Mouse (Mus musculus) MEL (cell line): ENCODE measurements around the gene Med7. TPM values are rescaled to one million over a fixed set of nuclear protein-coding genes. Genes with fewer than 3 reads are reported as not detected.

Experiments used
- DNase-seq: peaks from one replicate; pipeline ENCODE4 v3.0.0; 2011; ENCODE audit warnings: low read depth, low spot score
- H3K27ac ChIP-seq: 2 replicates; pipeline ENCODE4 v1.5.1; 2012; ENCODE audit warnings: low read depth, mild to moderate bottlenecking, control low read depth, low read length, moderate library complexity; ENCODE audit not compliant: control insufficient read depth
- H3K27me3 ChIP-seq, 2 experiments: fragments of 150-350 bp in 1 of 2; sonication (generic) in 1 of 2; 2 replicates each; pipeline ENCODE4 v1.6.1; 2012; ENCODE audit warnings: low read length in 2 of 2, mild to moderate bottlenecking in 2 of 2, improper control_type of control experiment in 1 of 2, moderate library complexity in 1 of 2; ENCODE audit not compliant: insufficient read depth in 2 of 2, control insufficient read depth in 1 of 2
- H3K36me3 ChIP-seq, 2 experiments: 2 replicates each; pipeline ENCODE4 v1.6.1; 2012 to 2014; ENCODE audit warnings: low read length in 2 of 2, improper control_type of control experiment in 1 of 2, inconsistent platforms in 1 of 2, mild to moderate bottlenecking in 1 of 2; ENCODE audit not compliant: insufficient read depth in 2 of 2, control insufficient read depth in 1 of 2
- H3K4me1 ChIP-seq, 2 experiments: fragments of 150-350 bp in 1 of 2; sonication (generic) in 1 of 2; 2 replicates each; pipeline ENCODE4 v1.6.1; 2012; ENCODE audit warnings: low read length in 2 of 2, improper control_type of control experiment in 1 of 2, mild to moderate bottlenecking in 1 of 2; ENCODE audit not compliant: insufficient read depth in 2 of 2, control insufficient read depth in 1 of 2
- H3K4me3 ChIP-seq, 2 experiments: fragments of 150-350 bp in 1 of 2; sonication (generic) in 1 of 2; 2 replicates each; pipeline ENCODE4 v1.5.1; 2012; ENCODE audit warnings: low read depth in 2 of 2, low read length in 2 of 2, mild to moderate bottlenecking in 2 of 2, moderate library complexity in 2 of 2, control low read depth in 1 of 2, improper control_type of control experiment in 1 of 2; ENCODE audit not compliant: control insufficient read depth in 1 of 2, insufficient read depth in 1 of 2
- H3K79me2 ChIP-seq: 2 replicates; pipeline ENCODE4 v1.6.1; 2012; ENCODE audit warnings: mild to moderate bottlenecking, low read length, moderate library complexity; ENCODE audit not compliant: control insufficient read depth, poor library complexity, insufficient read depth
- H3K9ac ChIP-seq: 2 replicates; pipeline ENCODE4 v1.6.1; 2012; ENCODE audit warnings: low read depth, mild to moderate bottlenecking, control low read depth, low read length, moderate library complexity; ENCODE audit not compliant: control insufficient read depth, poor library complexity, severe bottlenecking
- H3K9me3 ChIP-seq: fragments of 150-350 bp; sonication (generic); replicated peaks from 2 replicates; pipeline ENCODE4 v1.6.1; 2012; ENCODE audit warnings: mild to moderate bottlenecking, low read length, improper control_type of control experiment, moderate library complexity; ENCODE audit not compliant: insufficient read depth
- CHD2 ChIP-seq: IDR thresholded peaks from 2 replicates; pipeline ENCODE4 v1.6.1; 2011; ENCODE audit warnings: low read length, improper control_type of control experiment
- CTCF ChIP-seq, 3 experiments: IDR thresholded peaks in 2 of 3; conservative IDR thresholded peaks in 1 of 3; 2 replicates each; pipeline ENCODE4 v1.5.1; 2011 to 2012; ENCODE audit warnings: low read length in 3 of 3, low read depth in 2 of 3, mild to moderate bottlenecking in 2 of 3, improper control_type of control experiment in 1 of 3, inconsistent platforms in 1 of 3, mixed read lengths in 1 of 3, moderate library complexity in 1 of 3; ENCODE audit not compliant: control insufficient read depth in 1 of 3, insufficient read depth in 1 of 3, poor library complexity in 1 of 3, severe bottlenecking in 1 of 3
- E2F4 ChIP-seq: IDR thresholded peaks from 2 replicates; pipeline ENCODE4 v1.6.1; 2011; ENCODE audit warnings: low read depth, low read length, improper control_type of control experiment, borderline replicate concordance
- EP300 ChIP-seq, 2 experiments: IDR thresholded peaks; 2 replicates each; pipeline ENCODE4 v1.6.1; 2011; ENCODE audit warnings: improper control_type of control experiment in 2 of 2, low read length in 2 of 2, low read depth in 1 of 2, mild to moderate bottlenecking in 1 of 2
- ETS1 ChIP-seq: IDR thresholded peaks from 2 replicates; pipeline ENCODE4 v1.6.1; 2012; ENCODE audit warnings: low read depth, mild to moderate bottlenecking, inconsistent platforms, low read length, improper control_type of control experiment, moderate library complexity
- GATA1 ChIP-seq: IDR thresholded peaks from 2 replicates; pipeline ENCODE4 v1.6.1; 2011; ENCODE audit warnings: low read depth, low read length, improper control_type of control experiment
- JUND ChIP-seq: IDR thresholded peaks from 2 replicates; pipeline ENCODE4 v1.6.1; 2011; ENCODE audit warnings: low read depth, mild to moderate bottlenecking, improper control_type of control experiment, low read length
- KAT2A ChIP-seq: conservative IDR thresholded peaks from 2 replicates; pipeline ENCODE4 v1.6.1; 2012; ENCODE audit warnings: low read depth, low read length, improper control_type of control experiment, inconsistent platforms
- MAFK ChIP-seq: IDR thresholded peaks from 2 replicates; pipeline ENCODE4 v1.6.1; 2011; ENCODE audit warnings: low read depth, mild to moderate bottlenecking, low read length, improper control_type of control experiment, borderline replicate concordance
- MAX ChIP-seq: IDR thresholded peaks from 2 replicates; pipeline ENCODE4 v1.6.1; 2011; ENCODE audit warnings: low read length, improper control_type of control experiment
- MYB ChIP-seq: IDR thresholded peaks from 2 replicates; pipeline ENCODE4 v1.6.1; 2011; ENCODE audit warnings: mild to moderate bottlenecking, low read depth, low read length, improper control_type of control experiment
- MYC ChIP-seq: IDR thresholded peaks from 2 replicates; pipeline ENCODE4 v1.6.1; 2011; ENCODE audit warnings: low read depth, mild to moderate bottlenecking, low read length, improper control_type of control experiment, moderate library complexity
- NELFE ChIP-seq: IDR thresholded peaks from 2 replicates; pipeline ENCODE4 v1.6.1; 2011; ENCODE audit warnings: low read depth, low read length, improper control_type of control experiment
- NRF1 ChIP-seq: IDR thresholded peaks from 2 replicates; pipeline ENCODE4 v1.6.1; 2014; ENCODE audit warnings: low read depth, mild to moderate bottlenecking, inconsistent platforms, low read length, improper control_type of control experiment, moderate library complexity; ENCODE audit not compliant: poor library complexity, insufficient read depth, severe bottlenecking
- POLR2AphosphoS2 ChIP-seq: IDR thresholded peaks from 2 replicates; pipeline ENCODE4 v1.6.1; 2011; ENCODE audit warnings: low read length, improper control_type of control experiment
- RAD21 ChIP-seq: IDR thresholded peaks from 2 replicates; pipeline ENCODE4 v1.6.1; 2011; ENCODE audit warnings: mild to moderate bottlenecking, low read depth, low read length, improper control_type of control experiment
- SIN3A ChIP-seq: IDR thresholded peaks from 2 replicates; pipeline ENCODE4 v1.6.1; 2012; ENCODE audit warnings: low read length, improper control_type of control experiment, inconsistent platforms
- USF1 ChIP-seq: IDR thresholded peaks from 2 replicates; pipeline ENCODE4 v1.6.1; 2014; ENCODE audit warnings: low read depth, mild to moderate bottlenecking, inconsistent platforms, low read length, improper control_type of control experiment, moderate library complexity
- ZC3H11A ChIP-seq: IDR thresholded peaks from 2 replicates; pipeline ENCODE4 v1.6.1; 2012; ENCODE audit warnings: low read depth, mild to moderate bottlenecking, inconsistent platforms, low read length, improper control_type of control experiment
- ZMIZ1 ChIP-seq: IDR thresholded peaks from 2 replicates; pipeline ENCODE4 v1.6.1; 2012; ENCODE audit warnings: low read depth, mild to moderate bottlenecking, inconsistent platforms, low read length, improper control_type of control experiment, moderate library complexity
- polyA plus RNA-seq, 2 experiments: library from polyadenylated mRNA; stranded (reverse) in 1 of 2; unstranded in 1 of 2; fragments of >175 nt in 1 of 2; fragments of >200 nt in 1 of 2; gene quantifications; 2 replicates each; pipeline versions ENCODE4 v1.2.1 to v1.2.4; 2012; ENCODE audit warnings: low replicate concordance in 2 of 2, low read depth in 1 of 2; ENCODE audit not compliant: insufficient read length in 2 of 2, insufficient read depth in 1 of 2, missing spikeins in 1 of 2
- total RNA-seq: library from RNA; depleted of rRNA; stranded (reverse); fragments of 300-350 nt; gene quantifications from 2 replicates; pipeline ENCODE4 v1.2.3, GENCODE M21; 2012

Med7 gene
- total and polyA plus RNA-seq, 3 experiments = 56.5 to 57.8 TPM; not detected in 1

GRCm38 (mm10) chr11:46459960-46460359 lies 23.2 kb downstream of the Med7 start (continued):
- TF ChIP-seq SIN3A = no peak
- TF ChIP-seq, all 39 proteins: peak for 7

GRCm38 (mm10) chr11:46461362-46461761 lies 24.6 kb downstream of the Med7 start:
- no peak overlapping the region for H3K4me3 ChIP-seq
- H3K9ac ChIP-seq = no peak overlapping the region
- H3K36me3 ChIP-seq = peaks cover 0 to 2% of the 10 kb centered on the region in 2 experiments; a peak in 1 of 4 replicates
- no peak overlapping the region for H3K27ac ChIP-seq
- DNase-seq = no peak
- H3K79me2 ChIP-seq = no peaks in the 10 kb centered on the region
- peaks cover 5 to 9% of the 10 kb centered on the region in 2 experiments; a peak in 3 of 4 replicates for H3K4me1 ChIP-seq
- TF ChIP-seq POLR2AphosphoS2 = no peak
- no peak for TF ChIP-seq GATA1
- TF ChIP-seq ZC3H11A = no peak
- TF ChIP-seq RAD21 = no peak
- TF ChIP-seq NELFE = no peak
- no peak for TF ChIP-seq ZMIZ1
- no peak for TF ChIP-seq CHD2
- TF ChIP-seq JUND = no peak
- no peak for TF ChIP-seq NRF1
- TF ChIP-seq E2F4 = no peak
- TF ChIP-seq ETS1 = no peak
- no peaks in the 10 kb centered on the region for H3K27me3 ChIP-seq
- no peaks in the 10 kb centered on the region for H3K9me3 ChIP-seq

- Histone ChIP-seq H3K4me3 (no peak overlapping the region), H3K27ac (no peak overlapping the region), H3K79me2 (no peaks in the 10 kb centered on the region), H3K4me1 (peaks cover 5 to 9% of the 10 kb centered on the region in 2 experiments; a peak in 3 of 4 replicates), H3K27me3 (no peaks in the 10 kb centered on the region), H3K9ac (no peak overlapping the region), H3K9me3 (no peaks in the 10 kb centered on the region)
- no peak for DNase-seq
- TF ChIP-seq MYB (no peak), KAT2A (no peak), NRF1 (no peak), MAX (no peak), USF1 (no peak), MAFK (no peak), CTCF (IDR thresholded peaks at IDR 0.05 in 2 of 3, conservative IDR thresholded peaks at IDR 0.05 in 1 of 3; ENCODE audit: control insufficient read depth in 1 of 3, insufficient read depth in 1 of 3, low read depth in 2 of 3, low read length in 3 of 3, poor library complexity in 1 of 3, severe bottlenecking in 1 of 3) (no peak), ZMIZ1 (no peak), EP300 (IDR thresholded peaks at IDR 0.05; ENCODE audit: low read depth in 1 of 2, low read length in 2 of 2) (no peak), E2F4 (no peak), MYC (no peak)
- TF ChIP-seq, all 39 proteins: peak for 0
- peaks cover 0 to 2% of the 10 kb centered on the region in 2 experiments; a peak in 1 of 4 replicates for H3K36me3 ChIP-seq
These were observed 25.2 kb downstream of the Med7 start for GRCm38 (mm10) chr11:46461931-46462330.
